Mouse (Mus musculus): Measurements from ENCODE around the gene Prnp.

The Prnp gene

GRCm38 (mm10) chr2:131948916-131949639 is 39.4 kb downstream of the Prnp start:
- DNase-seq (ENCODE audit: low read depth, low spot score) = no peak

- no peak for DNase-seq (ENCODE audit: low read depth, low spot score)
These were observed 40.3 kb downstream of the Prnp start for GRCm38 (mm10) chr2:131949767-131950597.

- no peak for DNase-seq (ENCODE audit: low read depth, low spot score)
These were observed 40.9 kb downstream of the Prnp start, which contains the start of gene Prnd for GRCm38 (mm10) chr2:131950598-131951095. TSS of gene Prnd (plus strand) at chr2:131950861.

GRCm38 (mm10) chr2:131952456-131952855 is 42.7 kb downstream of the Prnp start:
- DNase-seq (ENCODE audit: low read depth, low spot score) = no peak

GRCm38 (mm10) chr2:131952961-131953538 is 43.3 kb downstream of the Prnp start:
- DNase-seq (ENCODE audit: low read depth, low spot score) = no peak

- DNase-seq (ENCODE audit: low read depth, low spot score) = no peak
These were observed 44.0 kb downstream of the Prnp start for GRCm38 (mm10) chr2:131953711-131954110.

GRCm38 (mm10) chr2:131954835-131955234 is 45.1 kb downstream of the Prnp start:
- no peak for DNase-seq (ENCODE audit: low read depth, low spot score)

- DNase-seq (ENCODE audit: low read depth, low spot score) = no peak
These were observed 45.5 kb downstream of the Prnp start for GRCm38 (mm10) chr2:131955264-131955663.

GRCm38 (mm10) chr2:131956336-131957256 is 46.9 kb downstream of the Prnp start:
- DNase-seq (ENCODE audit: low read depth, low spot score) = no peak

- no peak for DNase-seq (ENCODE audit: low read depth, low spot score)
These were observed 48.0 kb downstream of the Prnp start for GRCm38 (mm10) chr2:131957731-131958222.

GRCm38 (mm10) chr2:131961671-131962070 is 51.9 kb downstream of the Prnp start:
- no peak for DNase-seq (ENCODE audit: low read depth, low spot score)

GRCm38 (mm10) chr2:131970597-131970996 is 60.9 kb downstream of the Prnp start:
- no peak for DNase-seq (ENCODE audit: low read depth, low spot score)

GRCm38 (mm10) chr2:131971098-131971497 is 61.4 kb downstream of the Prnp start:
- DNase-seq (ENCODE audit: low read depth, low spot score) = peak; percentile 60

GRCm38 (mm10) chr2:131976663-131977062 is 66.9 kb downstream of the Prnp start:
- no peak for DNase-seq (ENCODE audit: low read depth, low spot score)

- no peak for DNase-seq (ENCODE audit: low read depth, low spot score)
These were observed 71.1 kb downstream of the Prnp start for GRCm38 (mm10) chr2:131980866-131981265.

- peak; percentile 49 for DNase-seq (ENCODE audit: low read depth, low spot score)
These were observed 72.9 kb downstream of the Prnp start for GRCm38 (mm10) chr2:131982546-131983196.

- DNase-seq (ENCODE audit: low read depth, low spot score) = no peak
These were observed 78.2 kb downstream of the Prnp start for GRCm38 (mm10) chr2:131987950-131988349.
